10 mouse cellular contexts compared by ENCODE assay signal in genomic region chr19:3928779-3929178, GRCm38 (mm10). TPM values are rescaled to one million over a fixed set of nuclear protein-coding genes. Genes with fewer than 3 reads are reported as not detected.
DNase-seq lines count a peak whose midpoint lies in the region; ATAC-seq and TF ChIP-seq lines count a peak whose summit lies in the region.
"Had no signal": no experiment of that assay in that cellular context is flagged by ENCODE, and none has a peak within 500 bp of the region (broad histone marks: within the 10 kb centered on the region; RNA-seq: fewer than 3 reads in every experiment).

No protein-coding gene starts in this region.

- no peak for DNase-seq in intestine, embryonic 14.5 days (ENCODE audit: low spot score)
- DNase-seq in limb, embryonic 14.5 days (ENCODE audit: low spot score) = no peak
- DNase-seq in right cerebral cortex, postnatal 4 days = no peak
- DNase-seq in adrenal gland, postnatal 36 days = no peak

- TF ChIP-seq CTCF in E14TG2a.4 (conservative IDR thresholded peaks at IDR 0.05; ENCODE audit: low read length) = no peak
- TF ChIP-seq CTCF in bone marrow macrophage, adult 2 months (IDR thresholded peaks at IDR 0.05; ENCODE audit: low read depth, low read length) = no peak

- no peak overlapping the region for H3K4me2 ChIP-seq in intestine, embryonic 14.5 days (ENCODE audit: low read length)
- H3K4me2 ChIP-seq in intestine, embryonic 15.5 days (replicated peaks) = no peak overlapping the region
- no peak overlapping the region for H3K4me2 ChIP-seq in limb, embryonic 14.5 days (replicated peaks; ENCODE audit: low read depth, low read length, severe bottlenecking)

- H3K27me3 ChIP-seq in intestine, embryonic 14.5 days (replicated peaks; ENCODE audit: control insufficient read depth, insufficient read depth, low read length) = no peaks in the 10 kb centered on the region
- no peaks in the 10 kb centered on the region for H3K27me3 ChIP-seq in intestine, embryonic 15.5 days (replicated peaks)
- 0 out of 2 replicates have a peak, but pooled peaks cover 4% of the 10 kb centered on the region for H3K27me3 ChIP-seq in E14TG2a.4 (ENCODE audit: insufficient read depth, low read length)
- no peaks in the 10 kb centered on the region for H3K27me3 ChIP-seq in limb, embryonic 14.5 days (ENCODE audit: control insufficient read depth, insufficient read depth, low read length)

- TF ChIP-seq POLR2A in bone marrow macrophage, adult 2 months (IDR thresholded peaks at IDR 0.05; ENCODE audit: borderline replicate concordance, low read depth, low read length) = no peak
- no peak for TF ChIP-seq POLR2A in limb, embryonic 14.5 days (IDR thresholded peaks at IDR 0.05; ENCODE audit: borderline replicate concordance, extremely low read depth, insufficient read depth, insufficient read length)

- H3K4me3 ChIP-seq in intestine, embryonic 14.5 days (ENCODE audit: low read depth, low read length) = no peak overlapping the region
- H3K4me3 ChIP-seq in intestine, embryonic 15.5 days (replicated peaks) = no peak overlapping the region
- peak overlapping the region; percentile 71; the same call in 1 of the 2 replicates for H3K4me3 ChIP-seq in E14TG2a.4 (replicated peaks; ENCODE audit: low read length)
- peak overlapping the region; percentile 60 for H3K4me3 ChIP-seq in bone marrow macrophage, adult 2 months (ENCODE audit: insufficient read depth, low read length)
- H3K4me3 ChIP-seq in limb, embryonic 14.5 days (replicated peaks; ENCODE audit: low read length) = no peak overlapping the region

- H3K27ac ChIP-seq in intestine, embryonic 14.5 days (ENCODE audit: low read depth) = peak overlapping the region; percentile 11; the same call in 1 of the 2 replicates
- no peak overlapping the region for H3K27ac ChIP-seq in intestine, embryonic 15.5 days
- peak overlapping the region; percentile 90 for H3K27ac ChIP-seq in bone marrow macrophage, adult 2 months (ENCODE audit: insufficient read depth, low read depth, low read length)
- H3K27ac ChIP-seq in limb, embryonic 14.5 days (replicated peaks; ENCODE audit: low read depth, low read length) = peak overlapping the region; percentile 77

- no peak overlapping the region for H3K9ac ChIP-seq in intestine, embryonic 14.5 days (ENCODE audit: low read length)
- H3K9ac ChIP-seq in intestine, embryonic 15.5 days = no peak overlapping the region
- H3K9ac ChIP-seq in limb, embryonic 14.5 days (ENCODE audit: low read depth, low read length, severe bottlenecking) = 0 out of 2 replicates have a peak overlapping the region, but pooled peaks have one; percentile 34
- H3K9ac ChIP-seq: forebrain, postnatal 0 days had no signal

- no peaks in the 10 kb centered on the region for H3K9me3 ChIP-seq in intestine, embryonic 14.5 days (ENCODE audit: control insufficient read depth, low read length)
- no peaks in the 10 kb centered on the region for H3K9me3 ChIP-seq in intestine, embryonic 15.5 days
- H3K9me3 ChIP-seq in E14TG2a.4 (ENCODE audit: low read length) = no peaks in the 10 kb centered on the region
- no peaks in the 10 kb centered on the region for H3K9me3 ChIP-seq in limb, embryonic 14.5 days (ENCODE audit: control insufficient read depth, low read length)
- H3K9me3 ChIP-seq: G1E had no signal

- 80% methylated on average over 4 of the region's 4 CpGs for WGBS in intestine, embryonic 14.5 days
- 88% methylated on average over 4 of the region's 4 CpGs for WGBS in intestine, embryonic 15.5 days
- WGBS in limb, embryonic 14.5 days = 65% methylated on average over 4 of the region's 4 CpGs

- peaks cover 10% of the 10 kb centered on the region for H3K4me1 ChIP-seq in intestine, embryonic 14.5 days (replicated peaks; ENCODE audit: control insufficient read depth, insufficient read depth, low read length)
- H3K4me1 ChIP-seq in intestine, embryonic 15.5 days (replicated peaks) = peaks cover 25% of the 10 kb centered on the region
- peaks cover 49% of the 10 kb centered on the region for H3K4me1 ChIP-seq in E14TG2a.4 (replicated peaks; ENCODE audit: low read depth, low read length)
- peaks cover 72% of the 10 kb centered on the region for H3K4me1 ChIP-seq in bone marrow macrophage, adult 2 months (ENCODE audit: control insufficient read depth, insufficient read depth, low read length)
- H3K4me1 ChIP-seq in limb, embryonic 14.5 days (ENCODE audit: control insufficient read depth, insufficient read depth, low read length) = peaks cover 14% of the 10 kb centered on the region

- no peaks in the 10 kb centered on the region for H3K36me3 ChIP-seq in intestine, embryonic 14.5 days (ENCODE audit: control insufficient read depth, insufficient read depth, low read length)
- H3K36me3 ChIP-seq in intestine, embryonic 15.5 days = no peaks in the 10 kb centered on the region
- H3K36me3 ChIP-seq in E14TG2a.4 (ENCODE audit: insufficient read depth, low read length) = no peaks in the 10 kb centered on the region
- no peaks in the 10 kb centered on the region for H3K36me3 ChIP-seq in limb, embryonic 14.5 days (ENCODE audit: control insufficient read depth, insufficient read depth, low read length)
- H3K36me3 ChIP-seq: G1E had no signal

- ATAC-seq in intestine, embryonic 14.5 days (replicated peaks; ENCODE audit: low FRiP score, low TSS enrichment, low read depth) = no peak
- no peak for ATAC-seq in intestine, embryonic 15.5 days
- ATAC-seq in limb, embryonic 14.5 days (ENCODE audit: low FRiP score, low read depth) = no peak

RNA-seq across cellular contexts. Expression of gene Aldh3b1, which starts 0.8 kb away (rescaled TPM):
- polyA plus RNA-seq in intestine, embryonic 14.5 days (2014; fragmentation: Nextera tagmentation; extraction: Ambion mirVana) = 1.9 and 2.3 TPM in 2 replicates
- polyA plus RNA-seq in intestine, embryonic 15.5 days (2015; fragmentation: Nextera tagmentation; extraction: Ambion mirVana) = 2.3 and 2.4 TPM in 2 replicates
- 83.9 and 85.6 TPM in 2 replicates for polyA plus RNA-seq in bone marrow macrophage, adult 2 months (2012; ENCODE audit: insufficient read depth, insufficient read length, missing spikeins)
- polyA plus RNA-seq in limb, embryonic 14.5 days (2012; rRNA removed) = 1.8 and 1.9 TPM in 2 replicates
- polyA plus RNA-seq in limb, embryonic 14.5 days (2014; fragmentation: Nextera tagmentation; extraction: Ambion mirVana) = 2.6 and 2.9 TPM in 2 replicates
- total RNA-seq in adrenal gland, postnatal 36 days (2021) = 100 to 1,000 TPM in 1 of 2 experiments, 10 to 100 TPM in 1; 30.1 to 194 TPM
- total RNA-seq: G1E had no signal
- polyA plus RNA-seq: G1E had no signal

RNA-seq across cellular contexts. Expression of gene Unc93b1, which starts 6.2 kb away (rescaled TPM):
- 14.4 and 16.0 TPM in 2 replicates for polyA plus RNA-seq in intestine, embryonic 14.5 days (2014; fragmentation: Nextera tagmentation; extraction: Ambion mirVana)
- polyA plus RNA-seq in intestine, embryonic 15.5 days (2015; fragmentation: Nextera tagmentation; extraction: Ambion mirVana) = 20.2 and 21.8 TPM in 2 replicates
- 1,272 and 1,428 TPM in 2 replicates for polyA plus RNA-seq in bone marrow macrophage, adult 2 months (2012; ENCODE audit: insufficient read depth, insufficient read length, missing spikeins)
- 33.3 and 40.7 TPM in 2 replicates for polyA plus RNA-seq in limb, embryonic 14.5 days (2012; rRNA removed)
- 21.9 and 23.3 TPM in 2 replicates for polyA plus RNA-seq in limb, embryonic 14.5 days (2014; fragmentation: Nextera tagmentation; extraction: Ambion mirVana)
- total RNA-seq in adrenal gland, postnatal 36 days (2021) = 10 to 100 TPM; 49.1 to 62.5 TPM

RNA-seq across cellular contexts. Expression of gene Ndufs8, which starts 16.2 kb away (rescaled TPM):
- 374 and 390 TPM in 2 replicates for polyA plus RNA-seq in intestine, embryonic 14.5 days (2014; fragmentation: Nextera tagmentation; extraction: Ambion mirVana)
- polyA plus RNA-seq in intestine, embryonic 15.5 days (2015; fragmentation: Nextera tagmentation; extraction: Ambion mirVana) = 342 and 413 TPM in 2 replicates
- polyA plus RNA-seq in bone marrow macrophage, adult 2 months (2012; ENCODE audit: insufficient read depth, insufficient read length, missing spikeins) = 80.5 and 85.1 TPM in 2 replicates
- 186 and 202 TPM in 2 replicates for polyA plus RNA-seq in limb, embryonic 14.5 days (2012; rRNA removed)
- polyA plus RNA-seq in limb, embryonic 14.5 days (2014; fragmentation: Nextera tagmentation; extraction: Ambion mirVana) = 314 and 322 TPM in 2 replicates
- total RNA-seq in adrenal gland, postnatal 36 days (2021) = 100 to 1,000 TPM; 331 to 356 TPM

RNA-seq across cellular contexts. Expression of gene Tcirg1, which starts 21.8 kb away (rescaled TPM):
- 34.8 and 40.5 TPM in 2 replicates for polyA plus RNA-seq in intestine, embryonic 14.5 days (2014; fragmentation: Nextera tagmentation; extraction: Ambion mirVana)
- 50.9 and 56.3 TPM in 2 replicates for polyA plus RNA-seq in intestine, embryonic 15.5 days (2015; fragmentation: Nextera tagmentation; extraction: Ambion mirVana)
- polyA plus RNA-seq in bone marrow macrophage, adult 2 months (2012; ENCODE audit: insufficient read depth, insufficient read length, missing spikeins) = 488 and 518 TPM in 2 replicates
- 145 and 191 TPM in 2 replicates for polyA plus RNA-seq in limb, embryonic 14.5 days (2012; rRNA removed)
- polyA plus RNA-seq in limb, embryonic 14.5 days (2014; fragmentation: Nextera tagmentation; extraction: Ambion mirVana) = 36.8 and 37.8 TPM in 2 replicates
- 10 to 100 TPM; 57.7 to 65.9 TPM for total RNA-seq in adrenal gland, postnatal 36 days (2021)

RNA-seq across cellular contexts. Expression of gene Aldh3b3, which starts 29.7 kb away (rescaled TPM):
- not detected in 2 replicates for polyA plus RNA-seq in intestine, embryonic 14.5 days (2014; fragmentation: Nextera tagmentation; extraction: Ambion mirVana)
- not detected in 2 replicates for polyA plus RNA-seq in intestine, embryonic 15.5 days (2015; fragmentation: Nextera tagmentation; extraction: Ambion mirVana)
- not detected in 2 replicates for polyA plus RNA-seq in bone marrow macrophage, adult 2 months (2012; ENCODE audit: insufficient read depth, insufficient read length, missing spikeins)
- 0.32 and 0.52 TPM in 2 replicates for polyA plus RNA-seq in limb, embryonic 14.5 days (2012; rRNA removed)
- 0.33 and 0.39 TPM in 2 replicates for polyA plus RNA-seq in limb, embryonic 14.5 days (2014; fragmentation: Nextera tagmentation; extraction: Ambion mirVana)
- 1 to 10 TPM in 1 of 2 experiments, under 1 TPM in 1; 0.20 to 1.1 TPM for total RNA-seq in adrenal gland, postnatal 36 days (2021)
- total RNA-seq: forebrain, postnatal 0 days had no signal
- polyA plus RNA-seq: forebrain, postnatal 0 days; G1E; neural tube, embryonic 11.5 days had no signal

Comparison
In these comparisons a context has a peak if more than half of its experiments do, and no peak if none do; other contexts are left out.
1. H3K4me3 ChIP-seq: peak in E14TG2a.4 (single experiment) and bone marrow macrophage, adult 2 months (single experiment); none in intestine, embryonic 14.5 days (single experiment), intestine, embryonic 15.5 days (single experiment) and limb, embryonic 14.5 days (single experiment).
2. RNA of gene Aldh3b1, which starts 0.8 kb away (polyA plus RNA-seq): 83.9 to 85.6 TPM in bone marrow macrophage, adult 2 months; 1.8 to 2.9 TPM in limb, embryonic 14.5 days, 1.9 to 2.3 TPM in intestine, embryonic 14.5 days and 2.3 to 2.4 TPM in intestine, embryonic 15.5 days; every median in the first group is over 10 times any median in the second.
3. RNA of gene Unc93b1, which starts 6.2 kb away (polyA plus RNA-seq): 1,272 to 1,428 TPM in bone marrow macrophage, adult 2 months; 21.9 to 40.7 TPM in limb, embryonic 14.5 days, 20.2 to 21.8 TPM in intestine, embryonic 15.5 days and 14.4 to 16.0 TPM in intestine, embryonic 14.5 days; every median in the first group is over 10 times any median in the second.